Mouse (Mus musculus) liver, embryonic 14.5 days (tissue): ENCODE measurements around the gene Pcsk5.

ENCODE experiments used
- CTCF ChIP-seq: IDR thresholded peaks from 2 replicates; pipeline ENCODE4 v1.5.1; 2016; ENCODE audit warnings: antibody characterized with exemption, low read depth, control low read depth
- EP300 ChIP-seq: IDR thresholded peaks from 2 replicates; pipeline ENCODE4 v1.6.1; 2016; ENCODE audit warnings: antibody characterized with exemption, low read depth

- no peak for TF ChIP-seq CTCF
- no peak for TF ChIP-seq EP300
These were observed 120.4 kb downstream of the Pcsk5 start for GRCm38 (mm10) chr19:17717066-17717465.
